Mouse (Mus musculus) adrenal gland, postnatal 36 days (tissue): ENCODE measurements around the gene Smpd1. TPM values are rescaled to one million over a fixed set of nuclear protein-coding genes. Genes with fewer than 3 reads are reported as not detected.
A peak's percentile ranks its signal among the peaks of the same experiment; 100 is the strongest.

ENCODE experiments used
- DNase-seq, 2 experiments: peaks; one replicate each; pipeline ENCODE4 v3.0.0; 2021; ENCODE audit warnings: mixed read lengths in 1 of 2
- long read RNA-seq, 2 experiments: library from polyadenylated mRNA; stranded (forward); transcript quantifications; one replicate each; pipeline ENCODE4 v2.0.0; 2021; ENCODE audit warnings: borderline sequencing depth in 2 of 2
- total RNA-seq, 2 experiments: library from RNA; stranded (reverse); gene quantifications; 2 replicates each; pipeline ENCODE4 v1.2.3; 2021

Gene Smpd1
- 10 to 100 TPM; 47.3 to 53.0 TPM for total RNA-seq
- long read RNA-seq, experiment 1, transcript Smpd1-201 (6 exons, 2,412 nt): major isoform, 83 of 102 reads
- long read RNA-seq, experiment 1, partial matches to known transcripts: 16 of 102 reads
- long read RNA-seq, experiment 1, other reads (novel, unspliced or antisense): 3 of 102 reads
- long read RNA-seq, experiment 2, transcript Smpd1-201 (6 exons, 2,412 nt): major isoform, 40 of 45 reads
- long read RNA-seq, experiment 2, partial matches to known transcripts: 5 of 45 reads
- long read RNA-seq, experiment 2, other reads (novel, unspliced or antisense): 0 of 45 reads

DNA sequence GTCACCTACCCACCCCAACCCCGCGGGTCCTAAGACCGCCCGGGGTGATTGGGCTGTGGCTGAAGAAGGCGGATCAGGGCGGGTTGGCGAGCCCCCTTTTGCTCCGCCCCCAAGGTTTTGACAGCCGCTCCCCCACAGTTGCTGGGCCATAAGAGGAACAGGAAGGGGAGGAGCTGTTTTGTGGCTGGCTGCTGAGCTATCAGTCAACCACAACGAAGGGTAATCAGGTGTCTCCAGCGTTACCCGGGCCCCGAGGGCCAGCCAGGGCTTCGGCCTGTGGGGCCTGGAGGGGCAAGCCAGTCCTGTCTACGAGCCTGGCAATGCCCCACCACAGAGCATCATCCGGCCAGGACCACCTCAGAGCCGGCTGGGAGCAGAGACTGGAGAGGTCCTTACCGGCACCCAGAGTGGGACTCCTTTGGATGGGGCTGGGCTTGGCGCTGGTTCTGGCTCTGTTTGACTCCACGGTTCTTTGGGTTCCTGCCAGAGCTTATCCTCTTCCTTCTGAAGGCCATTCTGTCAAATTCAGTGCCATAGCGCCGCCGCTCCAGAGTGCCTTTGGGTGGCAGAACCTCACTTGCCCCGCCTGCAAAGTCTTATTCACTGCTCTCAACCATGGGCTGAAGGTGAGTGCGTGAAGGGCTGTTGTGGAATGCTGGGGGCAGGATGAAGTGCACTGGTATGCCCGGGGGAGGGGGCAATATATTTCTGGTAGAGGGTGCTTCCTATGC is at the start of gene Smpd1:
Gene Smpd1, plus strand, starts transcription at position 149 of the 731 bp plus-strand sequence.
- DNase-seq: peak; percentile 92 to 94

DNA sequence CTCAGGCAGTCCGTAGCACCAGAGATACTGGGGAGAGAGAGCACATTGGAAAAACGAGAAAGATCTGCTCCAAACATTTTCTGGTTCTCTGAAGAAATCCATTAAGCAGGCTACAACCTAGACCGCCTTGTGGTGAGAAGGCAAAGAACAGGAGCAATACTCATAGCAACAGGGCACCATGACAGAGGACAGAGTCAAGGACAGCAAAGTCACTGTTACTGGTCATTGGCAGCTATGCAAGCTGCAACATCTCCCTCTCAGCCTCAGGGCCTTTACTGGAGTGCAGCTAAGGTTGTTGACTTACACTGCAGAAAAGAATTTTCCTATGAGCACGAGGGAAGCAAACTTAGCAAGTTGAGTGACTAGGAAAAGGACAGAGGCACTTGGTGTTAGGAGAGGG is 46.9 kb upstream of the Smpd1 start:
- DNase-seq: peak; percentile 24 to 34

DNA sequence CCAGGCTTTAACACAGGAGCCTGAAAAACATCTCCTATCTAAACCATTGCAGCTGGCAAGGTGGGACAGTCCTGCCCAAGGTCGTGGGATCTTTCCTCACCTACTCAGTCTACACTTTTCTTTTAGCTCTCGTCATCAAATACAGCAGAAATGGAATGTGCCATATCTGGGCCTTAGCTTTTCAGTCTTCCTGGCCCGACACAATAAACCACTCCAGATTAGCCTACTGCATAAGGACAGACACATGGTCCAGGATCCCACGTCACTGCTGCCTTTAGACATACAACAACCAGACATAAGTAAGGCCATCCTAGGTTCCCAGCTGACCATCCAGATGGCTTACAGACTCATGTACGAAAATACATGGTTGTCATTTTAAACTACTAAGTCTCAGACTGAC is 44.0 kb upstream of the Smpd1 start:
- no peak for DNase-seq

DNA sequence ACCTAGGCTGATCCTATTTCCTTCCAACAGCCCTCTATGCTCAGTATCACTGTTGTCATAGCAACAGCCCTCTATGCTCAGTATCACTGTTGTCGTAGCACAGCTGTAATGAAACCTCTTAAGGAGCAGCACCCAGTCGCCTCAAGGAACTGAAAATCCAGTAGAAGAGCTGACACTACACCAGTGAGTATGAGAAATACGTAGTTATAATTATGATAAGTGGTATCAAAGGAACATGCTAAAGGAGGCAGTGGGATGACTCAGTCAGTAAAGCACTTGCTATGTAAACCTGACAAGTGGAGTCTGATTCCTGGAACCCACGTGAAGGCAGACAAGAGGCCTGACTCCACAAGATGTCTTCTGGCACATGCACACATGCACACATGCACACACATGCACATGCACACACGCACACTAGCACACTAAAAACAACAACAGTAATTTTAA is 40.3 kb upstream of the Smpd1 start:
- DNase-seq: no peak

DNA sequence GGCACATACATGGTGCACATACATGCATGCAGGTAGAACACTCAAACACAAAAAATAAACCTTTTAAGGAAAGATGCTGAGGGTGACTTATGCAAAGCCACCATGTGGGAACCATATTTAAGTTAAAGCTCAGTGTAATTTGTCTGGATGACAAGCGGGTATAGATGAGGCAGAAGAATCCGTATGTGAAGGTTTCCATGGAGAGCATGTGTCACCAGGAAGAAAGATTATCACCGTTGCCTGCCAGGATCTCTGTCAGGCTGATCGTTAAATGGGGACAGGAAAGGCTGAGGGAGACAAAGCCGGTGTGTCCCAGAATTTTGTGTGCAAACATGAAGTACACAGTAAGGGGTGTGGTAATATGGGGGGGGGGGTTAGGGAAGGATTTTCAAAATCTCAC is 39.6 kb upstream of the Smpd1 start:
- no peak for DNase-seq

DNA sequence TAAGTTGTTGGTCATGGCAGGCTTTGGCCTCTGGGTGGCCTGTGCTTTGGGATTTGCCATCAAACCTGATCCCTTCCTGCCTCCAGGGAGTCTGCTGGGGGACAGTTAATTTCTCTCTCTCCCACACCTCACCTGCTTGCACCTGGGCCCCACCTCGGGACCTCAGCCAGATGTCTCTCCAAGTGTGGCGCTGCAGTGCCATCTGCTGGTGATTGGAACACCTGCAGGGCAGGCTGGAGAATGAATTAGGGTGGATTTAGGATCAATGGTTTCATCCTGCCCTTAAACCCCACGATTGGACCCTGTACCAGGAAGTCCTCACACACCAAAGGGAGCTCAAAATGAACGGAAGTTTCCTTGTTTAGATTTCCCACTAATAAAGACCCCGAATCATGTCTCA is 39.0 kb upstream of the Smpd1 start:
- DNase-seq: peak; percentile 63 to 66

DNA sequence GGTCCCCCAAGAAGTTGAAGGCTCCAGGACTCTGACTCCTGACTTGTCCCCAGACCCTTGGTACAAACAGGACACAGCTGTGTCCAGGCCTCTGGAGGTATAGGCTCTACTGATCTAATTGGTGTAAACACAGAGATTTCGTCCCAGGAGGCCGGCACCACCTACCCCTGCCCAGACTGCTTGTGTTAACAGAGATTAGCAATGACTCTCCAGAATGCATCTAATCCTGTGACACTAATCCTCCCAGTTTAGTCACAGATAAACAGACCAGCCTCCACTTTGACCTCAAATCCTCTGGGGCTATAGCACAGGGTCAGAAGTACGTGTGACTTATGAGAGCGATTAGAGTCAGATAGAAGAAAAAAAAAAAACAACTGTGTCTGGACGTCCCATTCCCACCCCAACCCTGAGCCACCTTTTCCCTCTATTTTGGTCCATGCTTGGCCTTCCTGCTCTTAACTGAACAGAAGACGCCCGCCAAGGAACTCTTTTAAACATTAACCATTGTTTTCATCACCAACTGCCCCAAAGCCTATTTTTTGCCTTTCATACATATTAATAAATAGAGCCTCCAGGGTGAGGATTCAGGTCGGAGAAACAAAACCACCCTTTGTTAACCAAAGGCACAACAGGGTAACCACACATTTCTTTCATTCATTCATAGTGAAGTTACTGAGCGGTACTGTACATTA is 37.3 kb upstream of the Smpd1 start:
- no peak for DNase-seq

DNA sequence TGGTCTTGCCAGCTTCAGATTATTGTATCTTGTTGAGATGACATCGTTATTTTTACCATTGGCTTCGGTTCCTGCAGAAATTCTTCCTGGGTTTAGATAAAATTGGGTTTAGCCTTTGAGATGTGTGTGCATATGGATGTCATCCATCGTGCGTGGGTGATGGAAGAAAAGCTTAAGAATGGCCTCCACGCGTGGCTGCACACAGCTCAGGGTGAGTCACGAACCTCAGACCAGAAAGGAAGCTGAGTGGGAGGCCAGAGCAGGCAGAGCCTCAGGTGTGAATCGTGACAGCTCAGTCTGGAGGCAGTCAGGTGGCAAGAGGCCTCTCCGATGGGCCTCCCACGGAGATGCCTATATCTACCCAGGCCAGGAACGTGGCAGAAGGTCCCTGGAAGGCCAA is 34.8 kb upstream of the Smpd1 start:
- DNase-seq: no peak

DNA sequence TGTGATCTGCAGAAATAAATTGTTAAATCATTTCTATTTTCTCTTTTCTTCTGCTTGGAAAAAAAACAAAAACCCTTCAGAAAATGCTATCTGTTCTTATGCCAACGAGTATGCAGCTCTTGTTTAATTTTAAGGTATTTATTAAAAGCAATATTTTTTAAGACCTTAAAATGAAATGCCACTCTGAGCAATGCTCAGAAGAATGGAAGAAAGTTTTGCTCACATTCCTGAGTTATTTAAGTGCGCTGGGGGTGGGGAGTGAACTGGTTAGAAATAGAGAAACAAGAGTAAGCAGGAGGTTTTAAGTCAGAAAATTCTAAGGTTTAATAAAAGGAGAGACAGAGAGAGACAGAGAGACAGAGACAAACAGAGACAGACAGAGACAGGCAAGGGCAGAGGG is 34.4 kb upstream of the Smpd1 start:
- no peak for DNase-seq

DNA sequence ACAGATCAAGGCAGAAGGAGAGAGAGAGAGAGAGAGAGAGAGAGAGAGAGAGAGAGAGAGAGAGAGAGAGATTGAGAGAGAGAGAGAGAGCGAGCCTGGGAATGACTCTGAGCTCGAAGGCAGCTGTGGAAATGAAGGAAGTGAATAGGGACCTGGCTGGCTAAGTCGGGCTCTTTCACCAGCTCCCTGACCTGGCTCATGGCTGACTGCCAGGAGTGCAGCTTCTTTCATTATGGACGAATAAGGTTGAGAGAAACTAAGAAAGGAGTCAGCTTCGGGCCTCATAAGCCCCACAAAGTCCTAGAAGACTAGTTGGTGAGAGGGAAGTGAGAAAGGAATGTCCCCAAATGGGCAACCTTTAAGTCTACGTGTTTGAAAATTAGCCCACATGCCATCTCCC is 34.0 kb upstream of the Smpd1 start:
- DNase-seq: peak; percentile 15 to 26

DNA sequence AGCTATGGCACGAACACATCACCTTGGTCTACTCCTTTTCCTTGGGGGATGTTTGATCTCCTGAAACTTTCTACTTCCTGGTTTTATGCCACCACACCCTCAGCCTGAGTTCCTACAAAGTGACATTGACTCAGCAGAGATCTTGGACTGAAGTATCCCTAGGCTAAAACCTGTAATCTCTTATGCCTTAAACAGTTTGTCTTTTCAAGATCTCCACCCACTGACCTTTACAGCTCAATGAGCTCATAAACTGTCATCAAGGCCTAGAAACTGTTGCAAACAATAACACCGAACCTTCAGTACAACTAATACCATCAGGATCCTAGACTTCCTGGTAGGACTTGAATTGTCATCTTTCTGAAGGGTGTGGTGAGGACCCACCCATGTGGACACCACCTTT is 29.9 kb upstream of the Smpd1 start:
- DNase-seq: no peak

DNA sequence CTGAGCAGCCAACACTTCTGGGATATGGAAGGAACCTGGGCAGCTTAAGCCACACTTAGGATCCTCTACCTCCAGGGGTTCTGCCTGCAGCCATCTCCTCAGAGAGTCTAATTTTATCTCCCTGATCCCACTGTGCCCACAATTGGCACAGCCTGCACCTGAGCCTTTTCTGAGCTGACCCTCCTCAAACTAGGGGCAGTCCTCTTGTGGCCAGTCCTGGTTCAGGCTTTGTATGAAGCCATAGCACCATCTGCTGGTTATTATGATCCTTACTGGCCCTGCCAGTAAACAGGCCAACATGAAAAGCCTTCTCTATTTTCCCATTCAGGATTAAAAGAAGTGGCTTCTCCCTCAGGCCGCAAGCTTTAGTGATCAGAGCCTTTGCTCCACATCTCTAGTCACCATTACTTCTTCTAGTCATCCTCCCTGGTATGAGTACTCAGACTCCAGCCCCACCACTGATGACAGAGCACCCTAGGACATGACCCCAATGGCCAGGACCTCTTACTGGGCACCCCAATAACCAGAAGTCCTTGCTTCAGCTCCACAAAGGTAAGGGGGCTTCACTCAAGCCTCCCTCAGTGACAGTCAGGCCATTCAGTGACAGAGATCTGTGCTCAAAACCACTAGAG is 26.7 kb upstream of the Smpd1 start:
- DNase-seq: peak; percentile 21 to 33

DNA sequence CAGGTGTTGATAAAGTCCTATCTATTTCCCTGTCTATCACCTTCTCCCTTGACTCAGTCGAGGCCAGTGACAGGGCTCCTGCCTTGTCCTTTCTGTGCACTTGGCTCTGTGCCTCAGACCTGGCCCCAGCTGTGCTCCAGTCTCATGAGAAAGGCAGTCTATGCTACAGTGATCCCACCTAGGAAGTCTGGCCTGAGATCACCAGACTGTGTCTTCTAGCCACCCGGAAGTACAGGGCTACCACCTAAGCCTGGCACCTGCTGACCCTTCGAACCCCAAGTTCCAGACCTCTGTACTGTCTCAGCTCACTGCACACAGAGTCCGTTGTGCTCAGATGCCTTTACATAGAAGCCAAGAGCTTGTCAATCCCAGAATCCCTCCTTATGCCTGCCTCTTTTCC is 26.1 kb upstream of the Smpd1 start:
- no peak for DNase-seq

DNA sequence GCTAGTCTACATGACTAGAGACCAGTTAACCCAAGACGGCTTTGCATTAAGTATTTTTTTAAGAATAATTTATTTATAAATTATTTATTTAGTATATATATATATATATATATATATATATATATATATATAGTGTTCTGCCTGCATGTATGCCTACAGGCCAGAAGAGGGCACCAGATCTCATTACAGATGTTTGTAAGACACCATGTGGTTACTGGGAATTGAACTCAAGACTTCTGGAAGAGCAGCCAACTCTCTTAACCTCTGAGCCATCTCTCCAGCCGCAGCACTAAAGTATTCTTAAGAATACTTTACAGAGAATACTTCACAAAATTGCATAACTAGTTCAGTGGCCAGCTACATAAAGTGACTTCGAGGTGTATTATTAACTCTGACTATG is 20.0 kb upstream of the Smpd1 start:
- no peak for DNase-seq

DNA sequence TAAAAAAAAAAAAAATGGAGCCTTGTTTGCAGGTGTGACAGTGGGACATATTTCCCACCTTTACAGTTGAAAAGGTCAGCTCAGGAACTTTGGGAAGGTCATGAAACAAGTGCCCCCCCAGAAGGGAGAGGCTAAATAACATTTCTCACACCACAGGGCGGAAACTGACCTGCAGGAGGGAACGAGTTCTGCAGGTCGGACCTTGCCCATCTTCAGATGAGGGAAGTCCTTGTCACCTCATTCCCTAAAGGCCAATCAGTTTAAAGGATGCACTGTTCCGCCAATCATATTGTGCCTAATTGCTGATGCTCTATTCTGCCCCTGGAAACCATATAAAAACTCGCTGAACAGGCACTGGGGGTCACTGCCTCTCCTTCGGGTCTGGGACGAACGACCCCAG is 8.2 kb upstream of the Smpd1 start:
- no peak for DNase-seq

DNA sequence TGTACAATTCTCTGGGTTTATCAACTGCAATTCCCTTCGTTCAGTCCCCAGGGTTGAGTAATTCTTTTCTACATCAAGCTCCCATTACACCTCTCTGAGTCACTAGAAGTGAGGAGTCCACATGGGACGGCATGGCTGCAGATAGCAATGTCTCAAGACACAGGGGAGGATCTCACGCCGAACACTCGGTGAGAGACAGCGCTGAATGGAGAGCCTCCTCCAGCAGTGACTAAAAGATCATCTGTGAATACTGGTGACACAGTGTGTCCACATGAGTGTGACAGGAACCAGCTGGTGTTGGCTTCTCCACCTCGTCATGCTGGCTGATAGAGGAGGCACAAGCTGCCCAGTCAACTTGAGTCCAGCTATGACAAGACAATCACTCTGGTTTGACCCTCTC is 6.2 kb upstream of the Smpd1 start:
- DNase-seq: no peak

DNA sequence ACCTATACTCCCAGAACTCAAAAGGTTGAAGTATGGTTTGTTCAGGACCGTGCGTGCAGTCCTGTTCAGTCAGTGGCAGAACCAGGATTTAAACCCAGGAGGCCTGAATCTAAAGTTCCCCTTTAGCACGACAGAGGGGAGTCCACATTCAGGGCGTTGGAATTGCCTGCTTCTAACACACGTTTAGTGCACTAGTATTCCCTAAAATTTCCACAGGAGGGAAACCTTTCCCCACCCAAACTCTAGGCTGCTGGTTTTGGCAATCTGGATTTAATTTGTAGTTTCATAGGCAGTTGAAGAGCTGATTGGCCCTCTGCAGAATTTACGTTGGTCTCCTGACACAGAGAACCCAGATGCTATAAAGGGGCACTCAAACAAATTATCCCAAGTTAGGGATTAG is 5.1 kb upstream of the Smpd1 start:
- no peak for DNase-seq

DNA sequence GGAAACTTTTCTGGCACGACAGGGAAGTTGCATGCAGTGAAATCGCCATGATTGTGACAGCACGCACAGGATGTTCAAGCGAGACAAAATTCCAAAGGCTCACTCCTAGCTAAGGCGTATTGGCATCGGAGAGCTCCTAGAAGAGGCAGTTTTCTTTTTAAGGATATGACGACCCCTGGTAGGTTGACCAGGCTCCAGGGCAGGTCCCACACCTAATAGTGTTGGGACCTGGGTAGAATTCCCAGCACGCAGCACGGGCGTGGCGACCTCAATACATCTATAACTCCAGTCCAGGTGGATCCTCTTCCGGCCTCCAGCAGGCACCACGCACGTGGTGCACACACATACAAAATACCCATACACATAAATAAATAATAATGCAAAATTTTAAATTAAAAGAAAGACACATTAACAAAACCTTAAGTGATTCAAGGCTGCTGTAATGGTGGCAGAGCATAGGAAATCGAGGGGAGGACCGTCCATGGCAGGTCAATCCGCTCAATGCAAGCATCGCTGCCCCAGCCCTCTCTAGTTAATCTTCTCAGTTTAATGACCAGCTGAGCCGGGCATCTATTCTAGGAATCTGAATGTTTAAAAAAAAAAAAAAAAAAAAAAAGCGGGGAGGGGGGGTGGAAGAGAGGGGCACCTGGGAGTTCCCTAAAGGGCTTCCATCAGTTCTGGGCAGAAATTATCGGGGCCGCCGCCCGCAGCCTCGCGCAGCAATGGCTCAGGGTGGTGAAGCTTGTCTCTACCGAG is 526 bp upstream of the Smpd1 start:
- DNase-seq: no peak

DNA sequence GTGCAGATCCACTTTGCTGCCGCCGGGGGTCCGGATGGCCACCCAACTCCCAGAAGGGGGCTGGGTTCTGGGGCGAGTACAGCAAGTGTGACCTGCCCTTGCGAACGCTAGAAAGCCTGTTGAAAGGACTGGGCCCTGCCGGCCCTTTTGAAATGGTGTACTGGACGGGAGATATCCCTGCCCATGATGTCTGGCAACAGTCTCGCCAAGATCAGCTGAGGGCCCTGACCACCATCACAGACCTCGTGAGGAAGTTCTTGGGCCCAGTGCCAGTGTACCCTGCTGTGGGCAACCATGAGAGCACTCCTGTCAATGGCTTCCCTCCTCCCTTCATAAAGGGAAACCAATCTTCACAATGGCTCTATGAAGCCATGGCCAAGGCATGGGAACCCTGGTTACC is 1.4 kb downstream of the Smpd1 start:
- no peak for DNase-seq

DNA sequence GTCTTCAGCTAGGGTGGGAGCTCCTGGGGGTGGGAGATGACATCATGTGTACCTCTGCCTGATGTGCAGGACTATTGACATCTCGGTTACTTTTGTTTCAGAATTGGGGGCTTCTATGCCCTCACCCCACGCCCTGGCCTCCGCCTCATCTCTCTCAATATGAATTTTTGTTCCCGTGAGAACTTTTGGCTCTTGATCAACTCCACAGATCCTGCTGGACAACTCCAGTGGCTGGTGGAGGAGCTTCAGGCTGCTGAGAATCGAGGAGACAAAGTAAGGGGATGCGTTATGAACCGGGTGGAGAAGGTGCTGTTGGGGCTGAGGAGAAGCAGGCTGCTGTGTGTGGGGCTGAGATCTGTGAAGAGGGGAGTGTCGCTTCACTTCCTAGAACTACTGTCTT is 2.2 kb downstream of the Smpd1 start:
- no peak for DNase-seq

DNA sequence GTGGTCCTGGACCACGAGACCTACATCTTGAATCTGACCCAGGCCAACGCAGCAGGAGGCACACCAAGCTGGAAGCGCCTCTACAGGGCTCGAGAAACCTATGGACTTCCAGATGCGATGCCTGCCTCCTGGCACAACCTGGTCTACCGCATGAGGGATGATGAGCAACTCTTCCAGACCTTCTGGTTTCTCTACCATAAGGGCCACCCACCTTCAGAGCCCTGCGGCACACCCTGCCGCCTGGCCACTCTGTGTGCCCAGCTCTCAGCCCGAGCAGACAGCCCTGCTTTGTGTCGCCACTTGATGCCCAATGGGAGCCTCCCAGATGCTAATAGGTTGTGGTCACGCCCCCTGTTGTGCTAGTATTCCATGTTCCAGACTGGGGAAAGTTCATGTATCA is 3.5 kb downstream of the Smpd1 start:
- no peak for DNase-seq

DNA sequence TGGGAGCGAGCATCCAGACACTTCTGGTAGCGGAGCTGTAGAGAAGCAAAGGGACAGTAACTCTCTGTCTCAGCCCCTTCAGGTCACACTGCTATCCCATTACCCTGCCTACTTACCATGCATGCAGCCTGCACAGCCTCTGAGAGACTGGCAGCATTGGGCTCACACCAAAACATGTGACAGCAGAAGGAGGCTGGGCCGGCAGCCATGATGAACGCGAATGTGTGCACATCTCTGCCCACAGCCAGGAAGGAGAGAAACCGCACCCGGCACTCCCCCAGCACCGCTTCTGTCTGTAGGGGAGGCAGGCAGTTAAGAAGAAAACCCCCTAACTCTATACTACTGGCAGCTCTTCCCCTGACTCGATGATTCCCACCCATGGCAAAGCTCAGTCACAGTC is 4.9 kb downstream of the Smpd1 start:
- DNase-seq: no peak
